8 mouse cellular contexts compared by ENCODE assay signal in the genomic region with DNA sequence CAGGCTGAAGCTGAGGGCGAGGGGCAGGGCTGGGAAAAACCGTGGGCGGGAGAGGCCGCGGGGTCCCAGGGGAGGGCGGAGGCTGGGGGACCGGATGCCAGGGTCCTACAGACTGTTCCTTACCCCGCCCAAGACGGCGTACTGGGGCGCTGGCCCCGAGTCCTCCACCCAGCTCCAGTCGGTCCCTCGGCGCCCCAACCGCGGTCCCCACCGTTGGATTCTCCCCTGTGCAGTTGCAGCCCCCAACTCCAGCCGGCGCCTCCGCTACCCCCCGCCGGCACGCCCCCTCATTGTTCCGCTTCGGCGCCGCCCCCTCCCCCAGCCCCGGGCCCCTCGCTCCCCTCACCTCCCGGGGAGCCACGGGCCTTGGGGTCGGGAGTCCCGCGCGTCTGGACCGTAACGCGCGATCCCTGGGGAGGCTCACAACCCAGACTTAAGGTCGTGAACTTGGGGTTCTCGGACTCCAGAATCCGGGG. TPM values are rescaled to one million over a fixed set of nuclear protein-coding genes. Genes with fewer than 3 reads are reported as not detected.
DNase-seq lines count a peak whose midpoint lies in the region; ATAC-seq and TF ChIP-seq lines count a peak whose summit lies in the region.

No protein-coding gene starts in this region.

- H3K27ac ChIP-seq in forebrain, embryonic 10.5 days = peak overlapping the region; percentile 98
- H3K27ac ChIP-seq in limb, embryonic 11.5 days (replicated peaks; ENCODE audit: low read depth, low read length) = peak overlapping the region; percentile 94
- H3K27ac ChIP-seq in midbrain, embryonic 13.5 days = peak overlapping the region; percentile 88
- peak overlapping the region; percentile 93 for H3K27ac ChIP-seq in stomach, postnatal 0 days (replicated peaks)

- no peak for TF ChIP-seq EP300 in stomach, postnatal 0 days (optimal IDR thresholded peaks at IDR 0.05)

- H3K27me3 ChIP-seq in forebrain, embryonic 10.5 days (ENCODE audit: poor library complexity, severe bottlenecking) = no peaks in the 10 kb centered on the region
- no peaks in the 10 kb centered on the region for H3K27me3 ChIP-seq in limb, embryonic 11.5 days (ENCODE audit: control insufficient read depth, insufficient read depth, low read length)
- no peaks in the 10 kb centered on the region for H3K27me3 ChIP-seq in midbrain, embryonic 13.5 days
- H3K27me3 ChIP-seq in stomach, postnatal 0 days (ENCODE audit: control insufficient read depth, insufficient read depth, low read length) = no peaks in the 10 kb centered on the region

- H3K36me3 ChIP-seq in forebrain, embryonic 10.5 days (replicated peaks) = peaks cover 40% of the 10 kb centered on the region
- peaks cover 12% of the 10 kb centered on the region; the same call in 1 of the 2 replicates for H3K36me3 ChIP-seq in limb, embryonic 11.5 days (ENCODE audit: control insufficient read depth, insufficient read depth, low read length)
- peaks cover 21% of the 10 kb centered on the region for H3K36me3 ChIP-seq in midbrain, embryonic 13.5 days
- H3K36me3 ChIP-seq in stomach, postnatal 0 days (ENCODE audit: control insufficient read depth, insufficient read depth, low read length) = peaks cover 4% of the 10 kb centered on the region; the same call in 1 of the 2 replicates

- under 1% methylated on average over 39 of the region's 43 CpGs for WGBS in forebrain, embryonic 10.5 days
- 1% methylated on average over 43 of the region's 43 CpGs for WGBS in limb, embryonic 11.5 days
- WGBS in midbrain, embryonic 13.5 days = 0% methylated on average over 37 of the region's 43 CpGs
- WGBS in stomach, postnatal 0 days = 1% methylated on average over 32 of the region's 43 CpGs

- H3K4me2 ChIP-seq in limb, embryonic 11.5 days (ENCODE audit: low read depth, severe bottlenecking) = peak overlapping the region; percentile 95
- H3K4me2 ChIP-seq in midbrain, embryonic 13.5 days (replicated peaks) = peak overlapping the region; percentile 95
- peak overlapping the region; percentile 92 for H3K4me2 ChIP-seq in stomach, postnatal 0 days (replicated peaks; ENCODE audit: low read depth)

- peak overlapping the region; percentile 96 for H3K9ac ChIP-seq in limb, embryonic 11.5 days (ENCODE audit: low read length)
- peak overlapping the region; percentile 82 for H3K9ac ChIP-seq in midbrain, embryonic 13.5 days (replicated peaks)
- H3K9ac ChIP-seq in stomach, postnatal 0 days (ENCODE audit: low read length) = peak overlapping the region; percentile 94

- peak overlapping the region; percentile 90 for H3K4me3 ChIP-seq in forebrain, embryonic 10.5 days
- H3K4me3 ChIP-seq in limb, embryonic 11.5 days (ENCODE audit: low read depth, low read length) = peak overlapping the region; percentile 81
- H3K4me3 ChIP-seq in midbrain, embryonic 13.5 days (replicated peaks) = peak overlapping the region; percentile 82
- H3K4me3 ChIP-seq in stomach, postnatal 0 days (ENCODE audit: low read depth, low read length) = peak overlapping the region; percentile 82

- no peaks in the 10 kb centered on the region for H3K9me3 ChIP-seq in forebrain, embryonic 10.5 days
- H3K9me3 ChIP-seq in limb, embryonic 11.5 days (ENCODE audit: control insufficient read depth, low read length) = no peaks in the 10 kb centered on the region
- no peaks in the 10 kb centered on the region for H3K9me3 ChIP-seq in midbrain, embryonic 13.5 days
- H3K9me3 ChIP-seq in stomach, postnatal 0 days (ENCODE audit: control insufficient read depth, low read length) = no peaks in the 10 kb centered on the region

- H3K4me1 ChIP-seq in forebrain, embryonic 10.5 days = peaks cover 60% of the 10 kb centered on the region
- H3K4me1 ChIP-seq in limb, embryonic 11.5 days (ENCODE audit: control insufficient read depth, insufficient read depth, low read length) = peaks cover 15% of the 10 kb centered on the region
- peaks cover 38% of the 10 kb centered on the region for H3K4me1 ChIP-seq in midbrain, embryonic 13.5 days (replicated peaks)
- no peaks in the 10 kb centered on the region for H3K4me1 ChIP-seq in stomach, postnatal 0 days (replicated peaks; ENCODE audit: control insufficient read depth, insufficient read depth)

- intact Hi-C loops in heart, postnatal 25 days (cut with DNase I) = loop anchor here (2.0 kb wide), 1 partner anchor 21 kb away; the partner anchor contains the start of gene Rps16

- peak; percentile 63 for DNase-seq in CD4-positive, CD25-positive, alpha-beta regulatory T cell, adult 2 months (ENCODE audit: low read depth, low spot score)
- peak; percentile 63 for DNase-seq in forebrain, embryonic 10.5 days (ENCODE audit: extremely low spot score, low spot score)
- DNase-seq in heart, postnatal 25 days (ENCODE audit: low spot score) = peak; percentile 79
- DNase-seq in limb, embryonic 11.5 days (ENCODE audit: low spot score) = peak; percentile 80
- peak; percentile 63 for DNase-seq in stomach, postnatal 0 days (ENCODE audit: low spot score)
- no peak for DNase-seq in cerebellum, postnatal 36 days

- no peak for ATAC-seq in CD4-positive, CD25-positive, alpha-beta regulatory T cell, adult 4 months
- ATAC-seq in limb, embryonic 11.5 days (ENCODE audit: insufficient number of reproducible peaks, low FRiP score, low TSS enrichment, low read depth) = no peak
- 0 out of 2 replicates have a peak, but pooled peaks have one; percentile 10 for ATAC-seq in midbrain, embryonic 13.5 days
- no peak for ATAC-seq in stomach, postnatal 0 days (ENCODE audit: low FRiP score, low TSS enrichment)

- no peak for TF ChIP-seq CTCF in stomach, postnatal 0 days (IDR thresholded peaks at IDR 0.05; ENCODE audit: low read depth)

RNA-seq across cellular contexts. Expression of gene Plekhg2, which starts 0.8 kb away (rescaled TPM):
- 100 to 1,000 TPM in 1 of 2 experiments, 10 to 100 TPM in 1; 65.5 to 110 TPM for polyA plus RNA-seq in CD4-positive, CD25-positive, alpha-beta regulatory T cell, adult 4 months (2017; shearing (Covaris generic))
- 75.5 and 84.4 TPM in 2 replicates for polyA plus RNA-seq in forebrain, embryonic 10.5 days (2016; fragmentation: Nextera tagmentation; extraction: Ambion mirVana)
- total RNA-seq in heart, postnatal 25 days (2021) = 10 to 100 TPM; 13.1 to 20.4 TPM
- 73.2 and 79.6 TPM in 2 replicates for polyA plus RNA-seq in limb, embryonic 11.5 days (2014; fragmentation: Nextera tagmentation; extraction: Ambion mirVana)
- polyA plus RNA-seq in midbrain, embryonic 13.5 days (2015; fragmentation: Nextera tagmentation; extraction: Ambion mirVana) = 34.5 and 37.6 TPM in 2 replicates
- polyA plus RNA-seq in stomach, postnatal 0 days (2015; fragmentation: Nextera tagmentation; extraction: Ambion mirVana) = 13.4 and 15.1 TPM in 2 replicates

RNA-seq across cellular contexts. Expression of gene Zfp36, which starts 8.5 kb away (rescaled TPM):
- 100 to 1,000 TPM; 156 to 341 TPM for polyA plus RNA-seq in CD4-positive, CD25-positive, alpha-beta regulatory T cell, adult 4 months (2017; shearing (Covaris generic))
- 4.5 TPM in 2 replicates for polyA plus RNA-seq in forebrain, embryonic 10.5 days (2016; fragmentation: Nextera tagmentation; extraction: Ambion mirVana)
- 10 to 100 TPM; 14.1 to 18.0 TPM for total RNA-seq in heart, postnatal 25 days (2021)
- polyA plus RNA-seq in limb, embryonic 11.5 days (2014; fragmentation: Nextera tagmentation; extraction: Ambion mirVana) = 5.6 and 6.1 TPM in 2 replicates
- polyA plus RNA-seq in midbrain, embryonic 13.5 days (2015; fragmentation: Nextera tagmentation; extraction: Ambion mirVana) = 3.1 and 4.2 TPM in 2 replicates
- polyA plus RNA-seq in stomach, postnatal 0 days (2015; fragmentation: Nextera tagmentation; extraction: Ambion mirVana) = 29.1 and 29.4 TPM in 2 replicates

RNA-seq across cellular contexts. Expression of gene Med29, which starts 21.0 kb away (rescaled TPM):
- 10 to 100 TPM; 25.8 to 27.5 TPM for polyA plus RNA-seq in CD4-positive, CD25-positive, alpha-beta regulatory T cell, adult 4 months (2017; shearing (Covaris generic))
- 60.3 and 60.6 TPM in 2 replicates for polyA plus RNA-seq in forebrain, embryonic 10.5 days (2016; fragmentation: Nextera tagmentation; extraction: Ambion mirVana)
- total RNA-seq in heart, postnatal 25 days (2021) = 10 to 100 TPM; 18.2 to 20.9 TPM
- polyA plus RNA-seq in limb, embryonic 11.5 days (2014; fragmentation: Nextera tagmentation; extraction: Ambion mirVana) = 51.5 and 53.5 TPM in 2 replicates
- 43.4 and 49.5 TPM in 2 replicates for polyA plus RNA-seq in midbrain, embryonic 13.5 days (2015; fragmentation: Nextera tagmentation; extraction: Ambion mirVana)
- 27.5 and 28.3 TPM in 2 replicates for polyA plus RNA-seq in stomach, postnatal 0 days (2015; fragmentation: Nextera tagmentation; extraction: Ambion mirVana)

RNA-seq across cellular contexts. Expression of gene Rps16, which starts 21.1 kb away (rescaled TPM):
- 1,000 to 10,000 TPM; 1,259 to 1,457 TPM for polyA plus RNA-seq in CD4-positive, CD25-positive, alpha-beta regulatory T cell, adult 4 months (2017; shearing (Covaris generic))
- 939 and 976 TPM in 2 replicates for polyA plus RNA-seq in forebrain, embryonic 10.5 days (2016; fragmentation: Nextera tagmentation; extraction: Ambion mirVana)
- 100 to 1,000 TPM; 489 to 520 TPM for total RNA-seq in heart, postnatal 25 days (2021)
- 1,100 and 1,120 TPM in 2 replicates for polyA plus RNA-seq in limb, embryonic 11.5 days (2014; fragmentation: Nextera tagmentation; extraction: Ambion mirVana)
- polyA plus RNA-seq in midbrain, embryonic 13.5 days (2015; fragmentation: Nextera tagmentation; extraction: Ambion mirVana) = 531 and 537 TPM in 2 replicates
- 880 and 955 TPM in 2 replicates for polyA plus RNA-seq in stomach, postnatal 0 days (2015; fragmentation: Nextera tagmentation; extraction: Ambion mirVana)

RNA-seq across cellular contexts. Expression of gene Paf1, which starts 21.2 kb away (rescaled TPM):
- polyA plus RNA-seq in CD4-positive, CD25-positive, alpha-beta regulatory T cell, adult 4 months (2017; shearing (Covaris generic)) = 10 to 100 TPM; 55.6 to 71.0 TPM
- polyA plus RNA-seq in forebrain, embryonic 10.5 days (2016; fragmentation: Nextera tagmentation; extraction: Ambion mirVana) = 82.3 and 95.9 TPM in 2 replicates
- total RNA-seq in heart, postnatal 25 days (2021) = 10 to 100 TPM; 40.6 to 44.3 TPM
- 83.5 and 94.9 TPM in 2 replicates for polyA plus RNA-seq in limb, embryonic 11.5 days (2014; fragmentation: Nextera tagmentation; extraction: Ambion mirVana)
- 97.9 and 99.2 TPM in 2 replicates for polyA plus RNA-seq in midbrain, embryonic 13.5 days (2015; fragmentation: Nextera tagmentation; extraction: Ambion mirVana)
- polyA plus RNA-seq in stomach, postnatal 0 days (2015; fragmentation: Nextera tagmentation; extraction: Ambion mirVana) = 35.9 and 38.6 TPM in 2 replicates

Comparison
In these comparisons a context has a peak if more than half of its experiments do, and no peak if none do; other contexts are left out.
1. DNase-seq: peak in CD4-positive, CD25-positive, alpha-beta regulatory T cell, adult 2 months (single experiment), forebrain, embryonic 10.5 days (single experiment), heart, postnatal 25 days (single experiment), limb, embryonic 11.5 days (single experiment) and stomach, postnatal 0 days (single experiment); none in cerebellum, postnatal 36 days (0 of 2).
2. Peak in every context shown above with its lines, with median percentiles within 50 percentile points of each other: H3K27ac ChIP-seq, H3K4me3 ChIP-seq, H3K4me2 ChIP-seq and H3K9ac ChIP-seq.